Mouse (Mus musculus) kidney, postnatal 4 days (tissue): ENCODE data around the gene Clic6.

Source experiments
- DNase-seq, 2 experiments: peaks; one replicate each; pipeline ENCODE4 v3.0.0; 2021; ENCODE audit warnings: mixed read lengths in 2 of 2

The Clic6 gene

GRCm38 (mm10) chr16:92485436-92485835 is at the start of gene Clic6:
TSS of gene Clic6 (plus strand) at chr16:92485736.
- no peak for DNase-seq

GRCm38 (mm10) chr16:92439775-92440174 is 45.8 kb upstream of the Clic6 start:
- DNase-seq = no peak

- DNase-seq = no peak
Observed at GRCm38 (mm10) chr16:92440229-92440628, 45.3 kb upstream of the Clic6 start.

GRCm38 (mm10) chr16:92441203-92441602 is 44.3 kb upstream of the Clic6 start:
- DNase-seq = no peak

GRCm38 (mm10) chr16:92442150-92442549 is 43.4 kb upstream of the Clic6 start:
- DNase-seq = no peak

GRCm38 (mm10) chr16:92442946-92443345 is 42.6 kb upstream of the Clic6 start:
- no peak for DNase-seq

- DNase-seq = peak; percentile 51 to 67
Observed at GRCm38 (mm10) chr16:92443644-92444113, 41.9 kb upstream of the Clic6 start.

- DNase-seq = peak; percentile 64 to 73
Observed at GRCm38 (mm10) chr16:92445377-92445776, 40.2 kb upstream of the Clic6 start.

- DNase-seq = no peak
Observed at GRCm38 (mm10) chr16:92449080-92449479, 36.5 kb upstream of the Clic6 start.

- no peak for DNase-seq
Observed at GRCm38 (mm10) chr16:92450331-92450730, 35.2 kb upstream of the Clic6 start.

GRCm38 (mm10) chr16:92451516-92452072 is 33.9 kb upstream of the Clic6 start:
- peak in 1 of 2 experiments; percentile 33 for DNase-seq

GRCm38 (mm10) chr16:92452609-92453008 is 32.9 kb upstream of the Clic6 start:
- peak; percentile 32 to 42 for DNase-seq

GRCm38 (mm10) chr16:92454002-92454401 is 31.5 kb upstream of the Clic6 start:
- DNase-seq = no peak

GRCm38 (mm10) chr16:92454495-92454894 is 31.0 kb upstream of the Clic6 start:
- DNase-seq = no peak

- DNase-seq = peak; percentile 50 to 57
Observed at GRCm38 (mm10) chr16:92455488-92455887, 30.0 kb upstream of the Clic6 start.

GRCm38 (mm10) chr16:92455969-92456368 is 29.6 kb upstream of the Clic6 start:
- DNase-seq = no peak

GRCm38 (mm10) chr16:92457594-92457993 is 27.9 kb upstream of the Clic6 start:
- DNase-seq = peak; percentile 76 to 78

- no peak for DNase-seq
Observed at GRCm38 (mm10) chr16:92461412-92461811, 24.1 kb upstream of the Clic6 start.

GRCm38 (mm10) chr16:92464390-92464972 is 21.1 kb upstream of the Clic6 start:
- DNase-seq = no peak

- DNase-seq = peak in 1 of 2 experiments; percentile 16
Observed at GRCm38 (mm10) chr16:92465226-92465625, 20.3 kb upstream of the Clic6 start.

- DNase-seq = peak; percentile 94 to 97
Observed at GRCm38 (mm10) chr16:92465642-92466526, 19.7 kb upstream of the Clic6 start.

GRCm38 (mm10) chr16:92467041-92467440 is 18.5 kb upstream of the Clic6 start:
- peak in 1 of 2 experiments; percentile 21 for DNase-seq

GRCm38 (mm10) chr16:92468459-92468858 is 17.1 kb upstream of the Clic6 start:
- no peak for DNase-seq

- no peak for DNase-seq
Observed at GRCm38 (mm10) chr16:92470706-92471105, 14.8 kb upstream of the Clic6 start, which contains the start of gene Rcan1. TSS of gene Rcan1 (minus strand) at chr16:92470867.
